ENCODE assay signal across 8 mouse cellular contexts in genomic region chr3:10085396-10086119, GRCm38 (mm10). TPM values are rescaled to one million over a fixed set of nuclear protein-coding genes. Genes with fewer than 3 reads are reported as not detected.
DNase-seq lines count a peak whose midpoint lies in the region; ATAC-seq and TF ChIP-seq lines count a peak whose summit lies in the region.

No protein-coding gene starts in this region.

- DNase-seq in kidney, adult 2 months: peak; percentile 46
- DNase-seq in 416B (ENCODE audit: low read depth): peak; percentile 6
- peak; percentile 68 to 77 for DNase-seq in adrenal gland, postnatal 36 days
- DNase-seq in liver, postnatal 0 days: peak; percentile 75
- no peak for DNase-seq in c-Kit-positive CD71-positive TER-119-positive erythroid progenitor cells, embryonic 14.5 days (ENCODE audit: low spot score)
- no peak for DNase-seq in thymus, postnatal 25 days

- no peaks in the 10 kb centered on the region for H3K9me3 ChIP-seq in kidney, embryonic 15.5 days (replicated peaks)
- H3K9me3 ChIP-seq in liver, postnatal 0 days (ENCODE audit: low read length): no peaks in the 10 kb centered on the region

- H3K4me3 ChIP-seq in kidney, adult 2 months (ENCODE audit: insufficient read depth, low read depth, low read length): no peak overlapping the region
- no peak overlapping the region for H3K4me3 ChIP-seq in kidney, embryonic 15.5 days (replicated peaks)
- no peak overlapping the region for H3K4me3 ChIP-seq in liver, postnatal 0 days (ENCODE audit: low read depth, low read length)

- no peak for TF ChIP-seq POLR2A in kidney, adult 2 months (IDR thresholded peaks at IDR 0.05; ENCODE audit: low read depth, low read length)

- ATAC-seq in kidney, embryonic 15.5 days (replicated peaks; ENCODE audit: low FRiP score): no peak
- ATAC-seq in liver, postnatal 0 days: peak; percentile 67
- ATAC-seq in erythroid progenitor cell, adult 5-6 weeks (replicated peaks; ENCODE audit: low FRiP score, poor library complexity, severe bottlenecking): no peak

- H3K4me2 ChIP-seq in kidney, embryonic 15.5 days: no peak overlapping the region
- no peak overlapping the region for H3K4me2 ChIP-seq in liver, postnatal 0 days (ENCODE audit: low read depth, low read length)

- 77% methylated on average over 7 of the region's 7 CpGs for WGBS in kidney, adult 2 months
- WGBS in kidney, embryonic 15.5 days: 81% methylated on average over 7 of the region's 7 CpGs
- 60% methylated on average over 7 of the region's 7 CpGs for WGBS in liver, postnatal 0 days (ENCODE audit: insufficient replicate concordance)

- H3K4me1 ChIP-seq in kidney, adult 2 months (ENCODE audit: control insufficient read depth, insufficient read depth, low read length): no peaks in the 10 kb centered on the region
- H3K4me1 ChIP-seq in kidney, embryonic 15.5 days: no peaks in the 10 kb centered on the region
- peaks cover 19% of the 10 kb centered on the region for H3K4me1 ChIP-seq in liver, postnatal 0 days (ENCODE audit: insufficient read depth)

- TF ChIP-seq EP300 in liver, postnatal 0 days (IDR thresholded peaks at IDR 0.05; ENCODE audit: low read depth): no peak

- no peak overlapping the region for H3K27ac ChIP-seq in kidney, adult 2 months (ENCODE audit: insufficient read depth, low read depth, low read length)
- H3K27ac ChIP-seq in kidney, embryonic 15.5 days: no peak overlapping the region
- peak overlapping the region; percentile 62 for H3K27ac ChIP-seq in liver, postnatal 0 days (ENCODE audit: low read depth)

- H3K27me3 ChIP-seq in kidney, adult 2 months (replicated peaks; ENCODE audit: control insufficient read depth, insufficient read depth, low read length): no peaks in the 10 kb centered on the region
- no peaks in the 10 kb centered on the region for H3K27me3 ChIP-seq in kidney, embryonic 15.5 days
- no peaks in the 10 kb centered on the region for H3K27me3 ChIP-seq in liver, postnatal 0 days (ENCODE audit: insufficient read depth, low read length)

- no peak overlapping the region for H3K9ac ChIP-seq in kidney, embryonic 15.5 days
- no peak overlapping the region for H3K9ac ChIP-seq in liver, postnatal 0 days (replicated peaks)

- TF ChIP-seq CTCF in kidney, adult 2 months (conservative IDR thresholded peaks at IDR 0.05; ENCODE audit: insufficient read depth, insufficient read length, low read depth, low read length): no peak
- TF ChIP-seq CTCF in liver, postnatal 0 days (IDR thresholded peaks at IDR 0.05; ENCODE audit: low read depth): no peak

- H3K36me3 ChIP-seq in kidney, adult 2 months (ENCODE audit: control insufficient read depth, insufficient read depth, low read length): no peaks in the 10 kb centered on the region
- H3K36me3 ChIP-seq in kidney, embryonic 15.5 days: no peaks in the 10 kb centered on the region
- no peaks in the 10 kb centered on the region for H3K36me3 ChIP-seq in liver, postnatal 0 days (replicated peaks; ENCODE audit: insufficient read depth, low read length)

RNA-seq across cellular contexts. Expression of gene Gm9833, which starts 2.4 kb away (rescaled TPM):
- polyA plus RNA-seq in kidney, adult 2 months (2012; rRNA removed): 0.16 TPM in 1 of 2 replicates, not detected in the other
- polyA plus RNA-seq in kidney, embryonic 15.5 days (2015; fragmentation: Nextera tagmentation; extraction: Ambion mirVana): 3.9 TPM in 2 replicates
- total RNA-seq in adrenal gland, postnatal 36 days (2021): 1 to 10 TPM; 3.7 to 4.8 TPM
- polyA plus RNA-seq in liver, postnatal 0 days (2015; fragmentation: Nextera tagmentation; extraction: Ambion mirVana): 0.50 and 0.70 TPM in 2 replicates
- 5.4 and 7.5 TPM in 2 replicates for total RNA-seq in erythroid progenitor cell, adult 5-6 weeks (2015; ENCODE audit: low replicate concordance)
- total RNA-seq in erythroid progenitor cell, adult 5-6 weeks (2017; ENCODE audit: low replicate concordance): 20.8 and 44.2 TPM in 2 replicates

Comparison
In these comparisons a context has a peak if more than half of its experiments do, and no peak if none do; other contexts are left out.
1. DNase-seq: peak in kidney, adult 2 months (single experiment), 416B (single experiment), adrenal gland, postnatal 36 days (2 of 2) and liver, postnatal 0 days (single experiment); none in c-Kit-positive CD71-positive TER-119-positive erythroid progenitor cells, embryonic 14.5 days (single experiment) and thymus, postnatal 25 days (single experiment).